Mouse (Mus musculus) C2C12 (cell line): ENCODE results near the gene Ndufaf2. TPM values are rescaled to one million over a fixed set of nuclear protein-coding genes. Genes with fewer than 3 reads are reported as not detected.

Experiments
- H3K27me3 ChIP-seq: one replicate; pipeline ENCODE4 v1.6.1; 2011; ENCODE audit not compliant: control insufficient read depth, insufficient read depth, insufficient read length
- H3K36me3 ChIP-seq: one replicate; pipeline ENCODE4 v1.6.1; 2011; ENCODE audit not compliant: control insufficient read depth, insufficient read depth
- H3K4me3 ChIP-seq: one replicate; pipeline ENCODE4 v1.5.1; 2011; ENCODE audit warnings: mild to moderate bottlenecking, control low read depth; ENCODE audit not compliant: poor library complexity, insufficient read depth, severe bottlenecking
- H3K79me2 ChIP-seq: one replicate; pipeline ENCODE4 v1.6.1; 2011; ENCODE audit not compliant: control insufficient read depth, insufficient read depth
- H3K79me3 ChIP-seq: one replicate; pipeline ENCODE4 v1.6.1; 2011; ENCODE audit warnings: low read depth, control low read depth
- H3ac ChIP-seq: one replicate; pipeline ENCODE3; 2011; ENCODE audit warnings: low read depth; ENCODE audit not compliant: control insufficient read depth, insufficient read length
- CEBPB ChIP-seq: IDR thresholded peaks from one replicate; pipeline ENCODE4 v1.6.1; 2011; ENCODE audit warnings: low read depth, mild to moderate bottlenecking, control low read depth, moderate library complexity
- CTCF ChIP-seq: IDR thresholded peaks from one replicate; pipeline ENCODE4 v1.5.1; 2011; ENCODE audit not compliant: control insufficient read depth, insufficient read depth, insufficient read length
- FOSL1 ChIP-seq: IDR thresholded peaks from one replicate; pipeline ENCODE4 v1.8.0; 2011; ENCODE audit warnings: mild to moderate bottlenecking, low read length; ENCODE audit not compliant: poor library complexity, insufficient read depth, severe bottlenecking
- MAX ChIP-seq: IDR thresholded peaks from one replicate; pipeline ENCODE4 v1.6.1; 2011; ENCODE audit warnings: mild to moderate bottlenecking, control low read depth
- MYOD1 ChIP-seq: IDR thresholded peaks from one replicate; pipeline ENCODE4 v1.6.1; 2011; ENCODE audit warnings: low read depth; ENCODE audit not compliant: control insufficient read depth, insufficient read length
- MYOG ChIP-seq: IDR thresholded peaks from one replicate; pipeline ENCODE4 v1.6.1; 2011; ENCODE audit not compliant: control insufficient read depth, insufficient read length; ENCODE audit errors: extremely low read depth
- USF1 ChIP-seq: IDR thresholded peaks from one replicate; pipeline ENCODE4 v1.6.1; 2011; ENCODE audit warnings: low read depth, mild to moderate bottlenecking, control low read depth, moderate library complexity
- polyA plus RNA-seq: library from polyadenylated mRNA; unstranded; fragments of >200 nt; fragmentation: generic; extraction: Trizol; gene quantifications from one replicate; pipeline ENCODE4 v1.2.1, GENCODE M21; 2012; ENCODE audit warnings: missing spikeins

The Ndufaf2 gene
- polyA plus RNA-seq, 1 experiment, result 40.2 TPM

- Histone ChIP-seq H3K79me2 (no peaks in the 10 kb centered on the region), H3ac (no peak overlapping the region), H3K4me3 (no peak overlapping the region), H3K36me3 (no peaks in the 10 kb centered on the region), H3K27me3 (no peaks in the 10 kb centered on the region), H3K79me3 (no peaks in the 10 kb centered on the region)
- TF ChIP-seq MAX, result no peak
- no peak for TF ChIP-seq USF1
- no peak for TF ChIP-seq CTCF
- TF ChIP-seq FOSL1, result no peak
- TF ChIP-seq MYOD1, result no peak
- TF ChIP-seq CEBPB, result no peak
- no peak for TF ChIP-seq MYOG
Observed at GRCm38 (mm10) chr13:107984641-107985040, 173.8 kb downstream of the Ndufaf2 start.

GRCm38 (mm10) chr13:107984186-107984585, 174.2 kb downstream of the Ndufaf2 start:
- Histone ChIP-seq H3K27me3 (no peaks in the 10 kb centered on the region), H3K79me2 (no peaks in the 10 kb centered on the region), H3K79me3 (no peaks in the 10 kb centered on the region), H3ac (no peak overlapping the region), H3K4me3 (no peak overlapping the region), H3K36me3 (no peaks in the 10 kb centered on the region)
- TF ChIP-seq CEBPB (no peak), MYOG (no peak), CTCF (no peak), MAX (no peak)

DNA sequence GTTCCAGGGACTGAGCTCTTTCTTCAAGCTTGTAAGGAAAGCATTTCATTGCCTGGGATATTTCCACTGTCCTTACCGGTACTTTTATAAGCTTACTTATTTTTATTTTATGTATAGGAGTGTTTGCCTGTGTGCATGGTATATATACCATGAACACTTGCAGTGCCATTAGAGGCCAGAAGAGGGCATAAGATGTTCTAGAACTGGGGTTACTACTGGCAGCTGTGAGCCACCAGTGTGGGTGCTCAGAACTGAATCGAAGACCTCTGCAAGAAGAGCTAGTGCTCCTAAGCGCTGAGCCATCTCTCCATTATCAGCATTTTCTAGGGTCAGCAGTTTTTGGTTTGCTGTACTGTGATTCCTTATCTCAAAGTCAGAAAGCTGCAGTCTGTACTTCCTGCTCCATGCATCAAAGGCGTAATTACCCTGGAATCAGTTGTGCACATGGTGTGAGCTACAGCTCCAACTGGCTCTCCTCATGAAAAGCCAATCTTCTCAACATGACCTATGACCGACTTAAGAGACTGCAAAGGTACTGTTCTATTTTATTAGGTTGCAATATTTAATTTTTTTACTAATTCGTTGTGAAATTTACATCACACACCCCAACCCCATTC, 175.1 kb downstream of the Ndufaf2 start:
- no peaks in the 10 kb centered on the region for H3K27me3 ChIP-seq
- H3K79me2 ChIP-seq, result no peaks in the 10 kb centered on the region
- H3K36me3 ChIP-seq, result no peaks in the 10 kb centered on the region
- H3K79me3 ChIP-seq, result no peaks in the 10 kb centered on the region
- H3K4me3 ChIP-seq, result no peak overlapping the region
- H3ac ChIP-seq, result no peak overlapping the region
- TF ChIP-seq CTCF (no peak), MAX (no peak), MYOD1 (no peak), MYOG (no peak), USF1 (no peak), FOSL1 (no peak), CEBPB (no peak)

DNA sequence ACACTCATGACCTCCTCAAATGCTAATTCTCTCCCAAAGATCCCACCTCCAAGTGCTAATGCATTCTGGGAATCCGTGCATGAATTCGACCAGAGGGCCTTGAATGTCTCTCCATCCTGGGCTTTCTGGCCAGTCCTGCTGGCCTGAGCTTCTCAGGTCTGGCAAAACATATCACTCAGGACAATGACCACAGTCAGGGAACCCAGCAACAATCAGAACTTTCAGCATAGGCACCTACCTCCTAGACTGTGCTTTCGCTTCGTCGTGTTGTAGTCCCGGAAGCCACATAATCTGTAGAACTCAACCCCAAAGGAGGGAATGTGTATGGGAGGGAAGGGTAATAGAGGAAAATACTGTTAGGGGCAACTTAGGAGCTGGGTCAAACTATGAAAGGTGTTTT, 179.0 kb downstream of the Ndufaf2 start:
- no peak overlapping the region for H3K4me3 ChIP-seq
- peaks cover 2% of the 10 kb centered on the region for H3K27me3 ChIP-seq
- H3ac ChIP-seq, result no peak overlapping the region
- no peak for TF ChIP-seq FOSL1
- no peak for TF ChIP-seq MAX
- TF ChIP-seq CEBPB, result no peak
- no peak for TF ChIP-seq MYOD1
- TF ChIP-seq CTCF, result no peak
- TF ChIP-seq MYOG, result no peak
- no peak for TF ChIP-seq USF1
- no peaks in the 10 kb centered on the region for H3K79me2 ChIP-seq
- H3K36me3 ChIP-seq, result no peaks in the 10 kb centered on the region
- no peaks in the 10 kb centered on the region for H3K79me3 ChIP-seq

GRCm38 (mm10) chr13:107976886-107977656, 181.4 kb downstream of the Ndufaf2 start:
- Histone ChIP-seq H3K27me3 (peaks cover 3% of the 10 kb centered on the region), H3K4me3 (no peak overlapping the region), H3ac (no peak overlapping the region), H3K79me3 (no peaks in the 10 kb centered on the region), H3K36me3 (no peaks in the 10 kb centered on the region), H3K79me2 (no peaks in the 10 kb centered on the region)
- TF ChIP-seq CEBPB, result no peak
- no peak for TF ChIP-seq FOSL1
- no peak for TF ChIP-seq MAX

- Histone ChIP-seq H3K79me2 (no peaks in the 10 kb centered on the region), H3K27me3 (peaks cover 3% of the 10 kb centered on the region), H3K36me3 (no peaks in the 10 kb centered on the region), H3K79me3 (no peaks in the 10 kb centered on the region), H3K4me3 (no peak overlapping the region), H3ac (no peak overlapping the region)
- no peak for TF ChIP-seq MYOD1
- no peak for TF ChIP-seq USF1
- TF ChIP-seq FOSL1, result no peak
- TF ChIP-seq MAX, result no peak
- no peak for TF ChIP-seq CTCF
- TF ChIP-seq MYOG, result no peak
- no peak for TF ChIP-seq CEBPB
Observed at GRCm38 (mm10) chr13:107972451-107972850, 186.0 kb downstream of the Ndufaf2 start.
